Mouse (Mus musculus): ENCODE measurements around the gene Pawr. TPM values are rescaled to one million over a fixed set of nuclear protein-coding genes. Genes with fewer than 3 reads are reported as not detected.
"Not testable (repeated sequence)": the region's sequence is repeated elsewhere in the genome, so short reads cannot be mapped to it uniquely, and the experiment has no call there.

Gene Pawr
- polyA plus RNA-seq, 1 experiment = 7.3 TPM

DNA sequence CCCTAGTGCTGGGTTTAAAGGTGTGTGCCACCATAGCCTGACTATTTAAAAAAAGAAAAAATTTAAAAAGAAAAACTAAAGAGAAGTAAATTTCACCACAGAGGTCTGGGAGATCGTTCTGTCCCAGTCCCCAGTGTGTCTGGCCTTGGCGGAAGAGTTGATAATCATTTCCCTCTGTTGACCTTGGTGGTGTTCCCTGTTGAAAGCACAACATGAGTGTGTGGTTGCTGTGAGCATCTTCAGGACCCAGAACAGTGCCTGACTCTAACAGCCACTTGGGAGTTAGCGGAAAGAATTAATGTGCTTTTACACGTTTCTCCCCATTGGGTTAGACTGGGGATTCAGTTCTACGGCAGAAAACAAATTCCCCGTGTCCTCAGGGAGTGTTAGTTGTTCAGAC, 77.1 kb downstream of the Pawr start:
- no peak for DNase-seq (ENCODE audit: low read depth, low spot score)
- 41% methylated on average over 6 of the region's 6 CpGs for WGBS

DNA sequence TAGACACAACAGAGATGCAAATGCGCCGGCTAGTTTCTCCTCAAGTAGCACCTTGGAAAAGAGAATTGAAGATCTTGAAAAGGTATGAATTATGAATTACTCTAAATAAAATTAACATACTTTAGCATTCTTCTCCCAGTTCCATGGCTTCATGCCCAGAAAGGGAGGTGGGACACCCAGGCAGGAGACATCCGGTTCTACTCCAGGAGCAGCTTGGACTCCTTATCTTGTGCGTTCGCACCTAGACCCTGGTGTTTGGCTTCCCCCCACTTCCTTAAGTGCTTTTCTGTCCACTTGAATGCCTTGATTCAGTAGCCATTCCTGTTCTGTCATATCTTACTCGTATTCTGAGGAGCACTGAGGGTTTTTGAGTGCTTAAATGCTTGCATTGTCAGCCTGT, 77.6 kb downstream of the Pawr start:
- DNase-seq (ENCODE audit: low read depth, low spot score) = no peak
- WGBS = 60% methylated on average over 6 of the region's 6 CpGs

DNA sequence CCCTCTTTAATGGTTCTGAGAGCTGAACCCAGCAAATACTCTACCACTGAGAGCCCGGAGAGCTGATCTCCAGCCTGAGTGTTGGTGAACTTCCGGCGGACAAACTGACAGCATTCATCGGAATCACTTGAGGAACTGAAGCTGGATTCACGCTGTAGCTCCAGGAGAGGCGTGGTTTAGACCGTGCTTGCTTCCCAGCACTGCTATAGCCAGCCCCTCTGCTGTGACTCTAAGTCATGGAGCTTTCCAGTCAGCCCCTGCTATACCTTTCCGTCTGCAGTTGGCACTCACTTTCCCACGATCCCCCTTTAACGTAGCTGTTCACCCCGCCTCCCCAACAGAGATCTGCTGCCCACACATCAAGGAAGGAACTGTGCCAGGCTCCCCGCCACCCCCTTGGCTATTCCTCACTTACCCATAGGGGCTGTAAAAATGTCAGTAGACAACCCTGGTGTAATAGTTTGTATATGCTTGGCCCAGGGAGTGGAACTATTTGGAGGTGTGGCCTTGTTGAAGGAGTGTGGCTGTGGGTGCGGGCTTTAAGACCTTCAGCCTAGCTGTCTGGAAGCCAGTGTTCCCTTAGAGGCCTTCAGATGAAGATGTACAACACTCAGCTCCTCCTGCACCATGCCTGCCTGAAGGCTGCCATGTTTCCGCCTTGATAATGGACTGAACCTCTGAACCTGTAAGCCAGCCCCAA, 83.2 kb downstream of the Pawr start:
- no peak for DNase-seq (ENCODE audit: low read depth, low spot score)
- WGBS = 81% methylated on average over 14 of the region's 14 CpGs

DNA sequence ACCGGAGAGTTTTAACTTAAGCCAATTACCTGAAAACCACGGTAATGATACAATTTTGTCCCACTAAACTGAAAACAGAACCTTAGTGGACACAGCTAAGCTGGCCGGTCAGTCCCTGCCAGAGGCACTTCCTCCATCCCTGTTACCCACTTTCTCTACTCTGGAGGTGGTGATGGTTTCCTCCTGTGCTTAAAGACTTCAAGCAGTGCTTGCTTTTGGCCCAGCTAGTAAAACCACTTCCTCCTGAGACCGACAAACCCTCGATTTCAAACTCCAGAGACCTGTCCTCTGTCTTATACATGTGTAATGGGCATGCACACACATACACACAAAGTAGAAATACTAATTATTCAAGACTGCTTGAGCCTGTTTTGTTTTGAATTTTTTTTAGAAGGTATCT, 85.5 kb downstream of the Pawr start:
- no peak for DNase-seq (ENCODE audit: low read depth, low spot score)
- WGBS = 84% methylated on average over 5 of the region's 5 CpGs

DNA sequence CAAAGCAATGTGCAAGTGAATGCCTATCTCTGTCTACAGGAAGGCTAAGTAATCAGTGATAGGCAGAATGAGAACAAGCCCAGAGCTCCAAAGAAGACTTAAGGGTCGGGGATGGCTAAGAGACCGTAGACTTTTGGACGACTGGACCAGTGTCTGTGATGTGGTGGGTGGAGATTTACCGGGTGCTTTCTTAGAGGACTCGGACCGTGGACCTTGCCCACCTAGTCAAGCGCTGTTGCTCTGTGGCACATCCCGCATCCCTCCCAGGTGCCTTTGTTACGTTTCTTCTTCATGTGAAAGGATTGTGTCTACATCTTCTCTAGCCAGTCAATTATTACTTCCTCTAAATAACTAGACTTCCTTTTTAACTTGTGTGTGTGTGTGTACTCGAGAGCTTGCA, 98.6 kb downstream of the Pawr start:
- WGBS = 94% methylated on average over 10 of the region's 10 CpGs
- DNase-seq (ENCODE audit: low read depth, low spot score) = no peak

DNA sequence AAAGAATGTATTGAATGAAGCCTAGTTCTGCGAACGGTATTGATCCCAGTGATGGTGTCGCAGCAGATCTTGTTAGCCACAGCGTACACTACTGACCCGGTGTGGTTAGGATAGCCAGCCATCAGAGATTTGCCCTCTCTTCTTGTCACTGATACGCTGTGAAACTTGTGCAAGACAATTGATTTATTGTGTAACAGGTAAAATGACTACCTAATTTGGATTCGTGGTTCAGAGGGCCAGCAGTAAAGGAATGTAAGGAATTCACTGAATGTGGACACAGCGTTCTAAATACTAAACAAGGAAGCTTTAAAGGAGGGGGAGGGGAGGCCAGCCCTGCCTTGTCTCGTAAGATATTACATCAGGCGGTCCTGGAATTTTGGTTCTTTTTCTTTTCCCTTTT, 100.3 kb downstream of the Pawr start:
- no peak for DNase-seq (ENCODE audit: low read depth, low spot score)
- WGBS = 73% methylated on average over 10 of the region's 10 CpGs

DNA sequence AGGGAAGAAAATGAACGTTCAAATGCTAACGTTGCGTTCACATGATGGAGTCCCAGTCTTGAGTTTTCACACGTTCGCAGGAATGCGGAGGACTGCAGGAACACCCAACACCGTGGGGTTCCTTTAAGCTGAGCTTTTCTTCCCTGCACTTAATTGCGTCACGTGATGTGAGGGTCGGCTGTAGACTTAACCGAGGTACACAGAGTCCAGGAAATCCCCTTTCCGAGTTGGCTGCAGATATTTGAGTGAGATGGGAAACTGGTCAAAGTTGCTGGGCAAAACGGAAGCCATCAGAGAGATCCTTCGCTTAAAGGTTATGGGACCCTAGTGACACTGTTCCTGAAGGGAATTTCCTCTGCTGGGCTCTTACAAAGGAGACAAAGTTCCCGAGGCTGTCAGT, 102.1 kb downstream of the Pawr start:
- no peak for DNase-seq (ENCODE audit: low read depth, low spot score)
- 26% methylated on average over 15 of the region's 15 CpGs for WGBS

DNA sequence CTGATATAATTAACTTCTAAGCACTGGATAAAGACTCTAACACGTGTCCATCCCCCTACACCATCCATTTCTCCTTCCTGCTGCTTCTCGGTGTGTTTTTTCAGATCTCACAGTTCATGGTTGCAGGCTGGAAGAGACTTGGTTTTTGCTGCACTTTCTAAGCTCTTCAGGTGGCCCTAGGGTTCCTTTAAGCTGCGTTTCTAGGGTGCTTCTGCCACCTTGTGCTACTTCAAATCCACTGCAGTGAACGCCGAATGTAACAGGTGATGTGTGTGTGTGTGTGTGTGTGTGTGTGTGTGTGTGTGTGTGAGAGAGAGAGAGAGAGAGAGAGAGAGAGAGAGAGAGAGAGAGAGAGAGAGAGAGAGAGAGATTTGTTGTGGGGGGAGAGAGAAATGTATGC, 103.7 kb downstream of the Pawr start:
- no peak for DNase-seq (ENCODE audit: low read depth, low spot score)
- WGBS = 16% methylated on average over 5 of the region's 5 CpGs

DNA sequence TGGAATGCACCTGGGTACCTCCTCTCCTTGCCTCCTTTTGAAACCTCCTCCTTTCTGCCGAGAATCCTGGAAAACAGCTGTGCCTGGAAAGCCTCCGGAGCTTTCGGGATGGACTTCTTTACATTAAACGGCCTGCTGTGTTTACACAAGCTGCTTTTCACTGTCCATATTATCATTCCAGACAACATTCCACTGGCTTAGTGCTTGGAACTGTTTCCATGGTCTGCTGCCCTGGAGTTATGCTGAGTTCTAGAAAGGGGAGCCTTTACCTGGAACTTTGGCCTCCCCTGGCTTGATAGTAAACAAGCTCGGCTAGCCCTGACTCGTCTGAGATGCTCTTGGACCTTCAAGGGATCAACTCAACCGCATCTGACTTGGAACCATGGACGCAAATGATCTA, 104.4 kb downstream of the Pawr start:
- DNase-seq (ENCODE audit: low read depth, low spot score) = no peak
- 45% methylated on average over 8 of the region's 8 CpGs for WGBS

DNA sequence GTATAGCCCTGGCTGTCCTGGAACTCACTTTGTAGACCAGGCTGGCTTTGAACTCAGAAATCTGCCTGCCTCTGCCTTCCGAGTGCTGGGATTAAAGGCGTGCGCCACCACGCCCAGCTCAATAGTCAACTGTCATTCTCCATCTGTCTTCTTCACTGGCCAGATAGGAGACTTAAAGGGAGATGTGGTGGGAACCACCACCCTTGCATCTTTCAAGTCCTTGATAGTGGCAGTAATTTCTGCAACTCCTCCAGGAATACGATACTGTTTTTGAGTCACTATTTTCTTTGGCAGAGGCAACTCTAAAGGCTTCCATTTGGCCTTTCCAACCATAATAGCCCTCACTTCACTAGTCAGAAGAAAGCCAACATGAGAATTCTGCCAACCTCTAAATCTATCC, 108.3 kb downstream of the Pawr start:
- not testable (repeated sequence) for DNase-seq (ENCODE audit: low read depth, low spot score)
- WGBS = 93% methylated on average over 5 of the region's 5 CpGs

DNA sequence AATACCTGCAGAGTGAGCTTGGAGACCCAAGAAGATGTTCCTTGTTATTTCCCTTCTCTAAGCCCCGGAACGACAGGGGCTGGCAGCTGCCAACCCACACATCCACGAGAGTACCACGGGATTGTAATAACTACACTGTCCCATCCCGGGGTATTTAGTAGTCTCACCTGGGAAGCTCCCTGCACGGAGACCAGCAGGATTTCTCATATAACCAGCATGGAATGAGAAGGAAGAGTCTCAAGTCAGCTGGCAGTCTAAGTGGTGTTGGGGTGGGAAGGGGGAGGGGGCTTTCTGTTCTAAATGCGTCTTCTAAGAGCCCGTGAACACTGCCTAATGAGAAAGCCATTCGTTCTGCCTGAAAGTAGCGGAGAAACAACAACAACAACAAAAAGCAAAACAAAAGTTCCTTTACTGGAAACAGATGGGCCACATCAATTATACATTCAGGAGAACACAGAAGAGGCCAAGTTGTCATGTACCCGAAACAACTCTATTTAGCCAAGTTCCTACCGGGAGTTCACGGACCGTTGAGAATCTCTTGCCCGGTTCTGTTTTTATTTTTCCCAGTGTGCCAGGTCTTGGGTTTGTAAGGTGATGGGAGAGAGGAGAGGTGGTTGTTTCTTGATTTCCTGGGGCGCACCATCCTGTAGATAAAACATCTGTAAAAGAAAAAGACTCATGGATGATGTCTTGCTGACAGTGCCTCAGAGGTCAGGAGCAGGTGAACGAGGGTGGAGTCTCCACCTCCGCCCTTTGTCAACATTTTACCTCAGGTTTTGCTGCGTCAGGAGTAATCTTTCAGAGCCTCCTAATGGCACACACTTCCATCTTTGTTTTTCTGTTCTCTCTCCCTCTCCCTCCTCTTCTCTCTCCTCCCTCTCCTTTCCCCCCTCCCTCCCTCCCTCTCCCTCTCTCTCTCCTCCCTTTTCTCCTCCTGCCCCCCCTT, 112.3 kb downstream of the Pawr start:
- DNase-seq (ENCODE audit: low read depth, low spot score) = no peak
- WGBS = 58% methylated on average over 19 of the region's 19 CpGs

DNA sequence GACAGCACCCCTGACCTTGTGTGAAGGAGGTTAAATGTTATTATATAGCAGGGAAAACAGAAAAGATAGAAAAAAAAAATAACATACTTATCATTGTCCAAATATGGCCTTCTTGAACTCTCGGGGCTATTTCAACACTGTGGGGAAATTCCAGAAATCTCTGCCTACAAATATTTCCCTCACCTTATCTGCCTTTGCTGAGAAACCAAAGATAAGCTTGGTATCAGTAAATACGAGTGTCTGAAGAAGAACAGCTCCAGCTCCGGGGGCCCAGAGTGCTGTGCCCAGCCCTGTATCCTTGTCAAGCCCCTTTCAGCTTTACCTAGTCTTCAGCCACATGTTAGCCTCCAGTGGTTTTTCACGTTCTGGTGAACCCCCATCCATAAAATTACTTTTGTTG, 113.2 kb downstream of the Pawr start:
- DNase-seq (ENCODE audit: low read depth, low spot score) = no peak
- 15% methylated on average over 4 of the region's 4 CpGs for WGBS

DNA sequence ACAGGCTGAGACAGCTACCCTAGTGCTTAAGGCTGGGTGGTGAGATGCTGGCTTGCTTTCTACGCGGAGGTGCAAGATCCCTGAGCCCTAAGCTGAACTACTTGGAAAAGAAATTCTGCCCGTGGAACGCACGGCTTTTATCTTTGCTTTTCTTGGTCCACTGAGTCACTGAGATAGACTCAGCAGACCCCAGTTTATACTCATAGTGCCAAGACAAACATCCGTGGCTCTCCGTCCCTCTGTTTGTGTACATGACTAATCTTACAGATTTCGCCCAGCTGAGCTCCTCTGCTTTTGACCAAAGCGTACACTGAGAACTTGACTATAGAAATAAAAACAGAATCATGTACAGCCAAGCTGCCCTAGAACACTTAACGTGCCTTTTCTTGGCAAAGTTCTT, 113.7 kb downstream of the Pawr start:
- 17% methylated on average over 10 of the region's 10 CpGs for WGBS
- DNase-seq (ENCODE audit: low read depth, low spot score) = no peak

DNA sequence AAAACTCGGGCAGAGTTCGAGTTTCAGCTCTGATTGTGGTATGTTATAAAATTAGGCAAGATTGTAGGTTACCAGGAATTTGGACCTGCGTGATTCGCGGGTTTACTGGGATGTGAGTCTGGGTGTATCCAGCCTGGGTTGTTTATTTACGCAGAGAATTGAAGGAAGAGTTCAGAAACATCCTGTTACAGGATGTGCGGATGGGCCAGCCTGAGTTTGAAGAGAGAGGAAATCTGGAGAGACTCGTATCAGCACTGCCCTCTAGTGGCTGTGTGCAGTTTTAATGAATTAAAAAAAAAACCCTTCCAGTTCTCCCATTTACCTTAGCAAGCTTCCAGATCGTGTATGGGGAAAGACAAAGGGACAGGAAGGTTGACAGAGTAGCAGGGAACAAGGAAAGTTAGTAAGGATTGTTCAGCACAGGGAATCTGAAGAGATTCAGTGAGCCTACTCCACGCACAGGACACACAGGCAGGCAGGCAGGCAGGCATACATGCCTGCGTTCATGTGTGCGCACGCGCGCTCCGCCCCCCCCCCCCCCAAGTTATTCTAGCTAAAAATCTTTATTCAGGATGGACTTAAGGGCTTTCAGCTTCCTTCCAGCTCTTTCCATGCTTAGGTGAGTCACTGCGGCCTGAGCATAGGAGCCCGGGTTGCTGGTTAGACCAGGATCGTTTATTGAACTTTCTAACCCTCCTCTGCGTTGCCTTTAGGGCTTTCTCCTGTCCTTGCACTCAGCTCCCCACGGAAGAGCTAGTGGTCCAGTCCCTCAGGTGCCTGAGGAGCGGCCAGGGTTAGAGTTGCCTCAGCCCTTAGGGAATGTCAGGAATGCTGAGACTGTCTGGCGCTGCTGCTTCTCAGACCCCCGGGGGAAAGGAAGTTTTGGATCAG, 114.4 kb downstream of the Pawr start:
- WGBS = under 1% methylated on average over 24 of the region's 24 CpGs
- no peak for DNase-seq (ENCODE audit: low read depth, low spot score)

DNA sequence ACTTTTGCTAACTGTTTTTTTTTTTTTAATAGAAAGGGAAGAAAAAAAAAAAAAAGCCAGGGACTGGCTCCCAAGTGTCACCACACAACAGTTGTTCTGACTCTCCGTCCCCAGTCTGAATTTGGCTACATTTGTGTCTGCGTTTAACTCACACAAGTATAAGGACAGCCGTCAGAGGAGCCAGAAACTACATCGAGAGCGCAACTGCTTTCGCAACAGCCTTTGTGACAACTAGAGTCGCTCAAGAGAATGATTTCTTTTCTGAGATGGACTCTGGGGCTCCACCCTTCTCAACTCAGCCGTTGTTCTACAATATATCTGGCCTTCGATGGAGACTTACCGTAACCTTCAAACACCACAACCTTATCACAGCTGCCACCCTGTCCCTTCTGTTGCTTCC, 115.3 kb downstream of the Pawr start:
- DNase-seq (ENCODE audit: low read depth, low spot score) = no peak
- WGBS = 37% methylated on average over 10 of the region's 10 CpGs

DNA sequence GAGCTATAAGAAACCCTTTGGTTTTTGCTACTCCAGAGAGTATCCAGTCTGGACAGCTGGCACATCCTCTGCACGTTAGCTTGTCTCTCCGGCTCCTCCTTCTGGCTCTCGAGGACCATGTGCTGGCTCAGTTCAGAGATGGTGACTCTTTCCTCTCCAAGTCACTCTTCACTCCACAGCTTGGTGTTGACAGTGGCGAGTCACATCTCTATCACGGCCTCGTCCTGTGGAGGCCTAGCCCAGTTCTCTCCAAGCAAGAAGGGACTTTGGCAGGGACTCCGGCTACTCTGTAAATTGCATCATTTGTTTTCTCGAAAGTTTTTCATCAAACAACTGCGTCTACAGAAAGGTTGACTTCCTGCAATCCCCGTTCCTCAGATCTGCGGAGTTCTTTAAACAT, 116.5 kb downstream of the Pawr start:
- no peak for DNase-seq (ENCODE audit: low read depth, low spot score)
- WGBS = 74% methylated on average over 11 of the region's 11 CpGs

DNA sequence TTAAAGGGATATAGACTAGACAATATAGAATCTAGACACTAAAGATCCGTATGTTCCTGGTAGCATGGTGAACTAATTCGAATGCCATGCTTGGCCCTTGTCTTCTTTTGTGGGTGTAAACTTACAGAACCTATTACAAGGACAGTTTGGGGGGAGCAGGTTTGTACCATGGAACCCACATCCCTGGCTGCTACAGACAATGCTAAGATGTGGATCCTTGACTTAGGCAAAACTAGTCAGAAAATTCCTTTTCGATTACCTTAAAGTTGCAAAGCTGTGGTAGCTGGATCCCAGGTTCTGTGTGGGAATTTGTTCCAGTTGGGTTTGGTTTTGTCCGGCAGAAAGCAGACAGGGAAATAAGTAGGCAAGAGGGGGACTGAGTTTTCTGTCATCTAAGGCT, 118.5 kb downstream of the Pawr start:
- WGBS = 94% methylated on average over 4 of the region's 4 CpGs
- no peak for DNase-seq (ENCODE audit: low read depth, low spot score)

DNA sequence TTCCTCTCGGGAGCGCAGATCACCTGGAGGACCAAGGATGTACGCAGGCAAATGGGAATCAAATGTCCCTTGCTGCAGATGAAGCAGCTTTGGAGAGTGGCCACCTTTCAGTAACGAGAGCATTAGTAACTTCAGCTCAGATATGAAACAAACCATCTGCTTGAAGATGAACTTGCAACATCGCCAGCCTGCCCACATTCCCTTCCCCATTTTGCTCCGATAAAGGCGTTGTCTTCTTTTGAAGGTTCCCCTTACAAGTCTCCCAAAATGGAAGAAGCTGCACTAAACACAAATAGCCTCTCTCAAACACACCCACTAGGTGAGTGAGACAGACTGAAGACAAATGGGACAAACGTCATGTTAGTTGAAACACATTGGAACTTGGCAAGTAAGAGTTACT, 119.6 kb downstream of the Pawr start:
- DNase-seq (ENCODE audit: low read depth, low spot score) = no peak
- WGBS = 88% methylated on average over 8 of the region's 8 CpGs

DNA sequence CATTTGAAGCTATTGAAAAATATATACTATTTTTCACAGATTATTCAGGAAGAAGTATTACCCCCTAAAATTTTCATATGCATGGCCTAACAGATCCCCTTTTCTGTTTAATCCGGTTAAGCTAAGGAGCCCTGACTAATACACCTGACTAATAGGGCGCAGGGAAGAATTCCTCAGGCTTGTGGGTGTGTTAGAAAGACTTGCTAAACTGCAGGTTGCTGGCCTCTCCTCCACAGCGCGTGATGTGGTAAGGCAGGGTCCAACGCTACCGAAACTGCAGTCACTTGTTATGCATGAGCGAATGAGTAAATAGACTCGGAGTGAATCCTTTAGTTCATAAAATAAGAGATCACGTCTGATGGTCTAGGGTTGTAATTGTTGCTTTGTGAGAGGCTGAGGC, 120.5 kb downstream of the Pawr start:
- DNase-seq (ENCODE audit: low read depth, low spot score) = no peak
- 93% methylated on average over 9 of the region's 9 CpGs for WGBS

DNA sequence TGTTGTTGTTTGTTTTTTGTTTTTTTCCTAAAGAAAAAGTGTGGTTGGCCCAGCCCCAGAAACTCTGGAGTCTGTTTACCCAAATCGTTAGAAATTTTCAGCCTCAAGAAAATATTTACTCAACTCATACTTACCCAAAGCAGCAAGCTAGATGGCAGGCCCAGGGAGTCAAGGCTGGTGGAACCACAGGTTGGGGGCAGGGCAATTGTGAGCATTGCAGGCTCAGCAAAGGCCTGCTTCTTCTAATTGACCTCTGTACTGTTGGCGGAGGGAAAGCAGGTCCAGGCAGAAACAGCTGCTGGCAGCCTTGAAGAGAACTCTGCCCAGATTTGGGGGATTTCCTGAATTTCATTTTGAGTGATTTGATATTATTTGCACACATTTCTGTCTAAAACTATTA, 121.6 kb downstream of the Pawr start:
- DNase-seq (ENCODE audit: low read depth, low spot score) = no peak
- 15% methylated on average over 2 of the region's 2 CpGs for WGBS

Measured in large intestine, adult 2 months (tissue).